Mouse (Mus musculus) heart, adult 2 months (tissue): Measurements from ENCODE around the gene Capn5. TPM values are rescaled to one million over a fixed set of nuclear protein-coding genes. Genes with fewer than 3 reads are reported as not detected.

Source experiments
- DNase-seq, 2 experiments: peaks; one replicate each; pipeline ENCODE4 v3.0.0; 2021
- H3K27ac ChIP-seq: fragments of 200-600 bp; 2 replicates; pipeline ENCODE4 v1.8.1; 2022
- H3K27me3 ChIP-seq: fragments of 200-500 bp; 2 replicates; pipeline ENCODE4 v1.6.1; 2012; ENCODE audit warnings: mild to moderate bottlenecking, low read length, inconsistent platforms, mixed read lengths; ENCODE audit not compliant: control insufficient read depth, insufficient read depth
- H3K36me3 ChIP-seq: fragments of 200-500 bp; 2 replicates; pipeline ENCODE4 v1.6.1; 2012; ENCODE audit warnings: low read length, inconsistent platforms; ENCODE audit not compliant: control insufficient read depth, insufficient read depth
- H3K4me1 ChIP-seq: fragments of 200-500 bp; 2 replicates; pipeline ENCODE4 v1.6.1; 2011; ENCODE audit warnings: low read length; ENCODE audit not compliant: control insufficient read depth, insufficient read depth
- H3K4me3 ChIP-seq: fragments of 200-600 bp; 2 replicates; pipeline ENCODE4 v1.8.1; 2022
- H3K79me2 ChIP-seq: fragments of 200-500 bp; replicated peaks from 2 replicates; pipeline ENCODE4 v1.6.1; 2012; ENCODE audit warnings: mild to moderate bottlenecking, inconsistent platforms, low read length, moderate library complexity, mixed read lengths; ENCODE audit not compliant: control insufficient read depth, insufficient read depth
- H3K9ac ChIP-seq: fragments of 200-500 bp; 2 replicates; pipeline ENCODE4 v1.6.1; 2012; ENCODE audit warnings: low read depth, mild to moderate bottlenecking, control low read depth, inconsistent platforms, low read length, mixed read lengths
- CTCF ChIP-seq: fragments of 200-600 bp; IDR thresholded peaks from 2 replicates; pipeline ENCODE4 v1.8.1; 2022; ENCODE audit warnings: antibody characterized with exemption, mild to moderate bottlenecking, moderate library complexity
- EP300 ChIP-seq: fragments of 200-500 bp; IDR thresholded peaks from 2 replicates; pipeline ENCODE4 v1.6.1; 2011; ENCODE audit warnings: low read depth, low read length, control low read depth; ENCODE audit not compliant: insufficient read depth
- POLR2A ChIP-seq: fragments of 200-500 bp; IDR thresholded peaks from 2 replicates; pipeline ENCODE4 v1.6.1; 2011; ENCODE audit warnings: mild to moderate bottlenecking, low read depth, low read length, control low read depth; ENCODE audit not compliant: insufficient read depth
- WGBS: fragments of 180-500 bp; shearing (Covaris S2); methylation state at CpG from one replicate; pipeline ENCODE4 v1.1.7; 2018; 5-methylcytosine and 5-hydroxymethylcytosine counted together
- intact Hi-C: fragments of 180-260 bp; cut with DNase I; formaldehyde crosslinking; loops from one replicate; pipeline ENCODE4 v1.15.1; 2025
- polyA plus RNA-seq: library from polyadenylated mRNA; depleted of rRNA; stranded (reverse); fragments of >200 nt; gene quantifications from 2 replicates; pipeline ENCODE4 v1.2.3, GENCODE M21; 2012
- total RNA-seq, 2 experiments: library from RNA; stranded (reverse); gene quantifications; 2 replicates each; pipeline ENCODE4 v1.2.3; 2021

Gene Capn5
- total and polyA plus RNA-seq, 3 experiments: 1.8 to 3.7 (median 2.4) TPM

DNA sequence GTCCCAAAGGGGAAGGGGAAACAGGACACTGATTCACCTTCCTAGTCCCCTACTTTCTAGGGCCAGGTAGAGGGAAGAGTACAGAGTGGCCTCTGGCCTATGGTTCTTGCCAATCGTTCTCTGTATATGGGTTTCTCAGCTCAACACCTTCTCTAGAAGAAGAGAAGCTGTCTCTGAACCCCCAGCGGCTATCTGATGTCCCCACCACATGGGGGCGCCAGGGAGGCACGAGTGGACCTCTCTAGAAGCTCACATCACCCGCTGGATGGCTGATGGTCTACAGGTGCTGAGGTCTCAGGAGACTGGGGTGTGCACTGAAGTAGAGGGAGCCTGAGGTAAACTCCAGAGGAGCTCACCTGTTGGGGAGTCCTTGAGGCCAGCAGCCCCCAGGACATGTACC is 52.6 kb downstream of the Capn5 start:
- H3K27me3 ChIP-seq: no peaks in the 10 kb centered on the region
- no peak for DNase-seq
- no peak for TF ChIP-seq POLR2A
- TF ChIP-seq CTCF: peak; percentile 47
- H3K27ac ChIP-seq: no peak overlapping the region
- H3K36me3 ChIP-seq: no peaks in the 10 kb centered on the region
- no peaks in the 10 kb centered on the region; the same call in 1 of the 2 replicates for H3K4me1 ChIP-seq
- WGBS: 43% methylated on average over 5 of the region's 5 CpGs
- H3K9ac ChIP-seq: no peak overlapping the region
- no peaks in the 10 kb centered on the region for H3K79me2 ChIP-seq
- intact Hi-C loops: no loop called here
- no peak overlapping the region for H3K4me3 ChIP-seq

DNA sequence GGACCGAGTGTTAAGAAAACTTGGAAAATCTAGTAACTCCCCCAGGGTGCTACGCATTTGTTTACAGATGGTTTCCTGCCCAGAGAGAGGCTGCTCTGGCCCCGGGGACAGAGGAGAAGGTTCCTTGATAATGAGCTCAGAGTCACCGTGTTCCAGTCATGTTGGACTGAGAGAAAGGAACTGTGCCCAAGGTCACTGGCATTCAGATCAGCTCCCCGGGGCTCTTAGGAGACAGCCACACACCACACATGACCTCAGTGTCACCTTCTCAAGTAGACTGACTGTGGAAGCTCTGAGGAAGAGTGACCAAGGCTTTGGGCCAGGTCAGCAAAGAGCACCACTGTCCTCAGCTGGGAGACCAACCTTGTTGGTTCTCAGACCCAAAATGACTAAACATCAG is 53.4 kb downstream of the Capn5 start:
- H3K27me3 ChIP-seq: no peaks in the 10 kb centered on the region
- 31% methylated on average over 5 of the region's 5 CpGs for WGBS
- intact Hi-C loops: no loop called here
- no peak for DNase-seq
- H3K4me1 ChIP-seq: peaks cover 2% of the 10 kb centered on the region
- H3K9ac ChIP-seq: no peak overlapping the region
- H3K36me3 ChIP-seq: no peaks in the 10 kb centered on the region
- no peak overlapping the region for H3K4me3 ChIP-seq
- TF ChIP-seq EP300 (no peak), CTCF (no peak), POLR2A (no peak)
- no peak overlapping the region for H3K27ac ChIP-seq
- no peaks in the 10 kb centered on the region for H3K79me2 ChIP-seq

DNA sequence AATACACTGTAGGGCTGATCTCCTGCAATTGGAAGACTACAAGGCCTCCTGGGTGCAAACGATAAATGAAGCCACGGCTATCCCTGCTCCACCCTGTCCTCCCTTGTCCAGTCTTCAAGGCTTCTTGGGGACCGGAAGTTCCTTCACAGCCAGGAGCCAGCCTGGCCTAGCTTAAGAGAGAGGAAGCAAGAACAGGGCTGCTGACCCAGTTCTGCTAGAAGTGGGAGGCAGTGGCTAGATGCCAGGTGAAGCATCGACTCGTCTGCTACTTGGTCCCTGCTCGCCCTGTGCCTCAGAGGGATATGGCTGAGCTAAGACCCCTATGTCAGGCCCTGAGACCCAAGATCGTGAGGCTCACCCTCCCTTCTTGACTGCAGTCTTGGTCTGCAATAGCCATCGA is 56.4 kb downstream of the Capn5 start:
- Histone ChIP-seq H3K4me3 (no peak overlapping the region), H3K36me3 (no peaks in the 10 kb centered on the region), H3K79me2 (no peaks in the 10 kb centered on the region), H3K27me3 (no peaks in the 10 kb centered on the region), H3K27ac (no peak overlapping the region), H3K4me1 (peaks cover 10% of the 10 kb centered on the region), H3K9ac (no peak overlapping the region)
- WGBS: 51% methylated on average over 8 of the region's 8 CpGs
- DNase-seq: no peak
- intact Hi-C loops: loop anchor here (2.0 kb wide), 1 partner anchor 377 kb away; no protein-coding TSS in a partner anchor
- TF ChIP-seq CTCF (no peak), POLR2A (no peak), EP300 (no peak)

DNA sequence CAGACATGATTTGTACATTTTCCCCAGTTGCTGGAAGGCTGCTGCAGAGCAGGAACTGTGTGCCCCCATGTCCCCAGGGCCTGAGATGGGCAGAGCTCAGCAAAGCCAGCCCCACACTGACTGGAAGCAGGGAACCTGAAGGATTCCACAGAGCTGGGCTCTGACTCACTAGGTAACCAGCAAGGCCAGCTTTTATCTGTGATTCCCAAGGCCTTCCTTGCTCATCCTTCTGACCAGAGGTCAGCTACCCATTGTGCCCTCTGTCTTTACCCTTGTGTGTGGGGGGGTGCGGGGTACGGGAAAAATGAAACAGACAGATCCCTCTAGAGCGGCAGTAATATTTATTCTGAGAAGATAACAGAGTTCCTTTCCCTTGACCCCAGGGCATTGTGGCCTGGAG is 56.8 kb downstream of the Capn5 start:
- Histone ChIP-seq H3K4me3 (no peak overlapping the region), H3K27me3 (no peaks in the 10 kb centered on the region), H3K4me1 (peaks cover 10% of the 10 kb centered on the region), H3K27ac (no peak overlapping the region), H3K9ac (no peak overlapping the region), H3K36me3 (no peaks in the 10 kb centered on the region), H3K79me2 (no peaks in the 10 kb centered on the region)
- intact Hi-C loops: loop anchor here (2.0 kb wide), 1 partner anchor 376 kb away; no protein-coding TSS in a partner anchor
- no peak for DNase-seq
- 61% methylated on average over 3 of the region's 3 CpGs for WGBS
- TF ChIP-seq CTCF: no peak
- no peak for TF ChIP-seq POLR2A
- TF ChIP-seq EP300: no peak

DNA sequence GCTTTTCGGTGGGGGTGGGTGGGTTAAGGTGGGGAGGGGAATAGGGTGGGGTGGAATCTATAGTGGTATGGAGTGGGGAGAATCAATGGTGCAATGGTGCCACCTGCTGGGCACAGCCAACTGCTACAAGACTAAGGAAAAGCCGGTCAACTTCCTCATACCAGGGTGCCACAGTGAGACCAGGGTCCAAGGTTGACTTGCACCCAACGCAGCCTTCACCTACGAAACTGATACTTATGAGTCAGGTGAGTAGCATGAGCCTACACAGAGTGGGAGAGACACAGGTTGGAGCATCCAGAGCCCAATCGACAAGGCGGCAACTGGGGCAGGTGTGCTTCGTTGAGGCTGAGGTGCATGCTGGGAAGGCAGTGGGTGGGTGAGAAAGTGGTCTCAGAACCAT is 57.7 kb downstream of the Capn5 start:
- 14% methylated on average over 7 of the region's 7 CpGs for WGBS
- no peak overlapping the region for H3K4me3 ChIP-seq
- DNase-seq: peak; percentile 62 to 82
- no peaks in the 10 kb centered on the region for H3K79me2 ChIP-seq
- no peaks in the 10 kb centered on the region for H3K36me3 ChIP-seq
- TF ChIP-seq EP300 (peak; percentile 85; the same call in 1 of the 2 replicates), CTCF (peak; percentile 91), POLR2A (no peak)
- no peaks in the 10 kb centered on the region for H3K27me3 ChIP-seq
- no peak overlapping the region for H3K27ac ChIP-seq
- intact Hi-C loops: loop anchor here (1.0 to 2.0 kb wide), 3 partner anchors 16 to 376 kb away; no protein-coding TSS in a partner anchor
- H3K9ac ChIP-seq: 0 out of 2 replicates have a peak overlapping the region, but pooled peaks have one; percentile 13
- H3K4me1 ChIP-seq: peaks cover 12% of the 10 kb centered on the region

DNA sequence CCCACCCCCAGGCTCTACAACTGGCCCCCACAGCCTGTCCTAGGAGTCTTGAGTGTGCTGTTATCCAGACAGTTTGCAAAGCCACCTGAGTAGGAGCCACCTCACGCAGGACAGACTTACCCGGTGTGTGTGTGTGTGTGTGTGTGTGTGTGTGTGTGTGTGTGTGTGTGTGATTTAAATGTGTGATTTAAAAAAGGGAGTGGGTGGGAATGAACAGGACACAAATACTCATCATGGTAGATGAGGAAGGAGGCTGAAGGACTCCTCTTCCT is 58.2 kb downstream of the Capn5 start:
- H3K9ac ChIP-seq: no peak overlapping the region
- intact Hi-C loops: loop anchor here (1.0 to 2.0 kb wide), 3 partner anchors 16 to 375 kb away; no protein-coding TSS in a partner anchor
- peaks cover 12% of the 10 kb centered on the region for H3K4me1 ChIP-seq
- no peaks in the 10 kb centered on the region for H3K79me2 ChIP-seq
- no peak overlapping the region for H3K4me3 ChIP-seq
- DNase-seq: no peak
- no peaks in the 10 kb centered on the region for H3K27me3 ChIP-seq
- WGBS: 72% methylated on average over 2 of the region's 2 CpGs
- H3K36me3 ChIP-seq: no peaks in the 10 kb centered on the region
- H3K27ac ChIP-seq: no peak overlapping the region
- no peak for TF ChIP-seq EP300
